Mouse (Mus musculus): ENCODE results near the gene Scgb2b7.
"Not testable (repeated sequence)": the region's sequence is repeated elsewhere in the genome, so short reads cannot be mapped to it uniquely, and the experiment has no call there.

The Scgb2b7 gene

GRCm38 (mm10) chr7:31705657-31706056 lies at the start of gene Scgb2b7:
Gene Scgb2b7 (minus strand): TSS chr7:31705757.
- DNase-seq (ENCODE audit: low spot score) = not testable (repeated sequence)

DNA sequence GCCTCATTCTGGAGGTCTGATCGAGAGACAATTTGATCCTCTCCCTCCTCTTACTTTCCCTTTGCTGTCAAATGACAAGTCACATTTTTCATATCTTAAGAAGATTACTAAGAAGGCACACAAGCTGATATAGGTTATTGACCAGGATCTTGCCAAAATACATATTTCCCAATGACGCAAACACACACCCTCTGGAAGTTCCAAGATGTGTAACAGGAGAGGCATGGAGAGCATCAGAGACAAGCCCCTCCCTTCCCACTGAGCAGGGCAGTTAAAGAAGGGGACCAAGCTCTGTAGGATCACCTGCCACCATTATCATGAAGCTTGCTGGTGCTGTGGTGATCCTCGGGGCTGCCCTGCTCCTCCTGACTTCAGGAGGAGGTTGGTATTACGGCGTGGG lies 6.8 kb upstream of the Scgb2b7 start, which contains the start of gene Scgb1b7:
Scgb1b7 (plus strand) TSS at position 301 of the 400 bp plus-strand sequence.
- not testable (repeated sequence) for DNase-seq (ENCODE audit: low spot score)

All from c-Kit-positive CD71-positive TER-119-positive erythroid progenitor cells, embryonic 14.5 days (primary cell).